Mouse (Mus musculus): ENCODE results near the gene Man2a2. TPM values are rescaled to one million over a fixed set of nuclear protein-coding genes. Genes with fewer than 3 reads are reported as not detected.

Gene Man2a2
- polyA plus RNA-seq, 1 experiment from 2014 or later: 30.9 TPM

Other genes with a start within 250 kb of the Man2a2 start
- gene Sema4b, start 184.5 kb downstream of the Man2a2 start, polyA plus RNA-seq (2016; fragmentation: Nextera tagmentation; extraction: Ambion mirVana): 20.9 and 21.1 TPM in 2 replicates
- 37.5 and 40.5 TPM in 2 replicates for gene Cib1, start 138.6 kb downstream of the Man2a2 start, polyA plus RNA-seq (2016; fragmentation: Nextera tagmentation; extraction: Ambion mirVana)
- 4.6 and 4.9 TPM in 2 replicates for gene Gdpgp1, start 138.5 kb downstream of the Man2a2 start, polyA plus RNA-seq (2016; fragmentation: Nextera tagmentation; extraction: Ambion mirVana)
- 2.0 and 2.7 TPM in 2 replicates for gene Ttll13, start 125.0 kb downstream of the Man2a2 start, polyA plus RNA-seq (2016; fragmentation: Nextera tagmentation; extraction: Ambion mirVana)
- gene Ngrn, start 110.2 kb downstream of the Man2a2 start, polyA plus RNA-seq (2016; fragmentation: Nextera tagmentation; extraction: Ambion mirVana): 55.0 and 55.1 TPM in 2 replicates
- gene Vps33b, start 101.7 kb downstream of the Man2a2 start, polyA plus RNA-seq (2016; fragmentation: Nextera tagmentation; extraction: Ambion mirVana): 21.1 and 22.9 TPM in 2 replicates
- gene Prc1, start 76.9 kb downstream of the Man2a2 start, polyA plus RNA-seq (2016; fragmentation: Nextera tagmentation; extraction: Ambion mirVana): 110 and 117 TPM in 2 replicates
- gene Rccd1, start 46.9 kb downstream of the Man2a2 start, polyA plus RNA-seq (2016; fragmentation: Nextera tagmentation; extraction: Ambion mirVana): 9.8 and 14.1 TPM in 2 replicates
- 56.2 and 60.6 TPM in 2 replicates for gene Unc45a, start 30.4 kb downstream of the Man2a2 start, polyA plus RNA-seq (2016; fragmentation: Nextera tagmentation; extraction: Ambion mirVana)
- 20.2 and 22.0 TPM in 2 replicates for gene Hddc3, start 28.3 kb downstream of the Man2a2 start, polyA plus RNA-seq (2016; fragmentation: Nextera tagmentation; extraction: Ambion mirVana)
- gene Fes, start 16.6 kb upstream of the Man2a2 start, polyA plus RNA-seq (2016; fragmentation: Nextera tagmentation; extraction: Ambion mirVana): 10.2 and 11.8 TPM in 2 replicates
- gene Furin, start 34.1 kb upstream of the Man2a2 start, polyA plus RNA-seq (2016; fragmentation: Nextera tagmentation; extraction: Ambion mirVana): 6.1 and 6.9 TPM in 2 replicates
- gene Blm, start 163.7 kb upstream of the Man2a2 start, polyA plus RNA-seq (2016; fragmentation: Nextera tagmentation; extraction: Ambion mirVana): 24.7 and 26.0 TPM in 2 replicates